Mouse (Mus musculus) spleen, adult 2 months (tissue): ENCODE results near the gene Arl4c.

Experiments used
- CTCF ChIP-seq: fragments of 200-500 bp; IDR thresholded peaks from 2 replicates; pipeline ENCODE4 v1.5.1; 2011; ENCODE audit warnings: mild to moderate bottlenecking, inconsistent platforms; ENCODE audit not compliant: insufficient read depth, insufficient read length, insufficient replicate concordance; ENCODE audit errors: extremely low read depth
- POLR2A ChIP-seq: fragments of 200-500 bp; IDR thresholded peaks from 2 replicates; pipeline ENCODE4 v1.6.1; 2011; ENCODE audit warnings: low read depth, low read length, inconsistent platforms

GRCm38 (mm10) chr1:88749106-88749505 is 47.1 kb upstream of the Arl4c start:
- TF ChIP-seq CTCF (no peak), POLR2A (no peak)
